Mouse (Mus musculus): ENCODE measurements at regions not wholly inside any gene's neighbourhood (a gene's known extent, or its start where the extent isn't known, plus 50 kb on each side); places are given as distances from the start of the nearest gene placed in this dataset.
A peak's percentile ranks its signal among the peaks of the same experiment; 100 is the strongest.

DNA sequence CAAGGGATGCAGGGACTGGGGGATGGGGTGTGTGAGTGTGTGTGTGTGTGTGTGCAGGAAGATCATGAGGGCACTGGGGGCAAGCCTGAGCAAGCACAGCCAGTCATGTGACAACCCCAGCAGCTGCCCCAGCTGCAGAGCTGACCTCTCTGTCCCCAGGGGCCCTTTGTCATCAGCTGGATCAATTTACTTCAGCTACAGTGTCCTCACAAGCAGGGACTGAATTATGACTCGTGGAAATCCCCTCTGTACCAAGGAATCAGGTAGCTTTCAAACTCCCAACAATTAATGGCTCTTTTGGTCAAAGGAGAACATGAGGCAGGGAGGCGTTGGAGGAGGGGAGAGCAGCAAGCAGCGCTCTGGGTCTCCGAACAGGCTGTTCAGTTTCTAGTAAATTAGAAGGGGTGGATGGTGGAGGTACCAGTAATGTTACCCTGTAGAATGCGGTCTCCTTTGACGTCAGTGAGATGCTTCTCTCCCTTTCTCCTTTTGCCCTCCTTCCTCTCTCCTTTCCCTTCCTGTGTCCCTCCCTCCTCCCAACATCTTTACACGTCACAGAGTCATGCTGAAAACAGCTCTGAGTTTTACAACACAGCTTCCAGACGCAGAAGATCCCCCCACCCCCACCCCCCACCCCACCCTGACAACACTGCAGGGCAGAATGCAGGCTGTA is 106.5 kb downstream of the Tomm20 start:
- no peaks in the 10 kb centered on the region for H3K36me3 ChIP-seq (ENCODE audit: control insufficient read depth, insufficient read depth, low read length)
- H3K4me3 ChIP-seq (ENCODE audit: low read depth, low read length), result no peak overlapping the region
- peak overlapping the region; percentile 30 for H3K4me2 ChIP-seq (ENCODE audit: low read depth)
- ATAC-seq (ENCODE audit: insufficient read depth, low FRiP score, low TSS enrichment) (peak; percentile 88), DNase-seq (ENCODE audit: low spot score) (peak; percentile 82)
- H3K27ac ChIP-seq (ENCODE audit: low read depth, low read length), result peak overlapping the region; percentile 95
- 3% methylated on average over 8 of the region's 8 CpGs for WGBS
- peaks cover 40% of the 10 kb centered on the region for H3K4me1 ChIP-seq (ENCODE audit: control insufficient read depth, insufficient read depth, low read length)
- H3K27me3 ChIP-seq (ENCODE audit: control insufficient read depth, insufficient read depth, low read length), result no peaks in the 10 kb centered on the region
- H3K9me3 ChIP-seq (ENCODE audit: control insufficient read depth, low read length), result no peaks in the 10 kb centered on the region
- peak overlapping the region; percentile 19 for H3K9ac ChIP-seq (ENCODE audit: low read length)

DNA sequence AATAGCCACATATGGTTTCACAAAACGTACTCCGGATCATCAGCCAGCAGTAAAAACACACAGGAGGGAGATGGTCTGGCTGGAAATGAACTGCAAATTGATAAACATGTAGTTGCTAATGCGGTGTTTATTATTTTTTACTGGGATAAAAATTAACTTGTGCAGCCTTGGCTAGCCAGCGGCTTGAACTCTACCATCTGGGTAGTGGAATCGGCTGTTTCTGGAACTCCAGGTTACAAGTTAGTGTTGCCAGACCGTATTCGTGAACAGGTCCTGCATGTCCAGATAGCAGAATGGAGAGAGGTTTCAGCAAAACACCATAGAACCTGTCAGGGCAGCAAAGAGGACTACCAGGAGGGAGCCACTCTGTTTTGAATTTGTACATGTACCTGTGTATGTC is 107.4 kb downstream of the Tomm20 start:
- DNase-seq (ENCODE audit: low spot score) (no peak), ATAC-seq (ENCODE audit: insufficient read depth, low FRiP score, low TSS enrichment) (no peak)
- no peaks in the 10 kb centered on the region for H3K9me3 ChIP-seq (ENCODE audit: control insufficient read depth, low read length)
- H3K4me2 ChIP-seq (ENCODE audit: low read depth), result no peak overlapping the region
- no peak overlapping the region for H3K9ac ChIP-seq (ENCODE audit: low read length)
- 81% methylated on average over 7 of the region's 7 CpGs for WGBS
- H3K27me3 ChIP-seq (ENCODE audit: control insufficient read depth, insufficient read depth, low read length), result no peaks in the 10 kb centered on the region
- H3K4me1 ChIP-seq (ENCODE audit: control insufficient read depth, insufficient read depth, low read length), result peaks cover 46% of the 10 kb centered on the region
- H3K27ac ChIP-seq (ENCODE audit: low read depth, low read length), result peak overlapping the region; percentile 95
- H3K36me3 ChIP-seq (ENCODE audit: control insufficient read depth, insufficient read depth, low read length), result no peaks in the 10 kb centered on the region
- H3K4me3 ChIP-seq (ENCODE audit: low read depth, low read length), result no peak overlapping the region

DNA sequence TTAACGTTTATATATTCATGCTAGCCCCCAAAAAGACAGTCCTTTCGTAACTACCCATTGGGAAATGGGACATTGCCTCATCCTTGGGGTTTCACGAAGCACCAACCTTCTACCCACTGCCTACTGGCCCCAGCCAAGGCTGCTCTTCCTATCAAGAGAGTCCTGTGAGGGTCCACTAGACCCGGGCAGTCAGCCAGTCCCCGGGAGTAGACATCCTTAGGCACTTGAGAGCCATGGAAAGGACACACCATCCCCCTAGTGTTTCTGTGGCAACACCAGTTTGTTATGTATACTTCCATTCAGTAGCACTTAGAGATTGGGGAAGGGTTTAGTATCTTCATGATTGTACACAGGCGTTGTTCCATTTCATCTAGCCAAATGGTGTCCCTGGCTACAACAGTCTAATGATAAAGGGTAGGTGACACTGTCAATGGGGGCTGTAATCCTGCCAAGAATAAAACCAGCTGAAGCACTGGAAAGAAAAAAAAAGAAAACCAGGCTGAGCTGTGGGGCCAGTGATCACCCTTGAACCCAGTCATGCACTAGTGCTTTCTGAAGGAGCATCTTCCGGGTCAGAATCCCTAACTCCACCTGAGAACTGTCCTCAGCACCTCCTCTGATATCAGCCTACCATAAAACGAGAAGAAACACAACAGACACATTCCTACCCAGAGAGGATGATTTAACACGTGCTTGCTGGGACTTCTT is 108.2 kb downstream of the Tomm20 start:
- H3K9ac ChIP-seq (ENCODE audit: low read length), result no peak overlapping the region
- no peaks in the 10 kb centered on the region for H3K9me3 ChIP-seq (ENCODE audit: control insufficient read depth, low read length)
- no peaks in the 10 kb centered on the region for H3K27me3 ChIP-seq (ENCODE audit: control insufficient read depth, insufficient read depth, low read length)
- no peak overlapping the region for H3K4me3 ChIP-seq (ENCODE audit: low read depth, low read length)
- WGBS, result 81% methylated on average over 9 of the region's 9 CpGs
- H3K27ac ChIP-seq (ENCODE audit: low read depth, low read length), result no peak overlapping the region
- no peaks in the 10 kb centered on the region for H3K36me3 ChIP-seq (ENCODE audit: control insufficient read depth, insufficient read depth, low read length)
- ATAC-seq (ENCODE audit: insufficient read depth, low FRiP score, low TSS enrichment) (no peak), DNase-seq (ENCODE audit: low spot score) (no peak)
- H3K4me1 ChIP-seq (ENCODE audit: control insufficient read depth, insufficient read depth, low read length), result peaks cover 50% of the 10 kb centered on the region
- H3K4me2 ChIP-seq (ENCODE audit: low read depth), result no peak overlapping the region

DNA sequence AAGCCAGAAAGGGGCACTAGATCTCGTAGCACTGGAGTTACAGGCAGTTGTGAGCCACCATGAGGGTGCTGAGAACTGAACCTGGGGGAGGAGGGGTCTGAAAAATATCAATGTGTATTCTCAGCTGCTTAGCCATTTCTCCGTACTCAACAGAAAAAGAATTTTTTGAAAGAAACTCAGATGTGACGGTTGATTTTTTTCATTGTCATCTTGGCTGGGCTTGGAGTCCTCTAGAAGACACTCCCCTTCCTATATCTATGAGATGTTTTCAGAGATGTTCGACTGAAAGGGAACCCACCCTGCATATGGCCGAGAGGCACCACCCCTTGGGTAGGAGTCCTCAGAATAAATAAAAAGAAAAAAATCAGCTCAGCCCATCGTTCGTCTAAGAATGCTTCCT is 110.1 kb downstream of the Tomm20 start:
- ATAC-seq (ENCODE audit: insufficient read depth, low FRiP score, low TSS enrichment) (no peak), DNase-seq (ENCODE audit: low spot score) (no peak)
- H3K4me3 ChIP-seq (ENCODE audit: low read depth, low read length), result no peak overlapping the region
- no peak overlapping the region for H3K9ac ChIP-seq (ENCODE audit: low read length)
- 77% methylated on average over 7 of the region's 7 CpGs for WGBS
- H3K4me1 ChIP-seq (ENCODE audit: control insufficient read depth, insufficient read depth, low read length), result peaks cover 40% of the 10 kb centered on the region
- H3K27me3 ChIP-seq (ENCODE audit: control insufficient read depth, insufficient read depth, low read length), result no peaks in the 10 kb centered on the region
- no peak overlapping the region for H3K27ac ChIP-seq (ENCODE audit: low read depth, low read length)
- H3K4me2 ChIP-seq (ENCODE audit: low read depth), result no peak overlapping the region
- no peaks in the 10 kb centered on the region for H3K36me3 ChIP-seq (ENCODE audit: control insufficient read depth, insufficient read depth, low read length)
- no peaks in the 10 kb centered on the region for H3K9me3 ChIP-seq (ENCODE audit: control insufficient read depth, low read length)

DNA sequence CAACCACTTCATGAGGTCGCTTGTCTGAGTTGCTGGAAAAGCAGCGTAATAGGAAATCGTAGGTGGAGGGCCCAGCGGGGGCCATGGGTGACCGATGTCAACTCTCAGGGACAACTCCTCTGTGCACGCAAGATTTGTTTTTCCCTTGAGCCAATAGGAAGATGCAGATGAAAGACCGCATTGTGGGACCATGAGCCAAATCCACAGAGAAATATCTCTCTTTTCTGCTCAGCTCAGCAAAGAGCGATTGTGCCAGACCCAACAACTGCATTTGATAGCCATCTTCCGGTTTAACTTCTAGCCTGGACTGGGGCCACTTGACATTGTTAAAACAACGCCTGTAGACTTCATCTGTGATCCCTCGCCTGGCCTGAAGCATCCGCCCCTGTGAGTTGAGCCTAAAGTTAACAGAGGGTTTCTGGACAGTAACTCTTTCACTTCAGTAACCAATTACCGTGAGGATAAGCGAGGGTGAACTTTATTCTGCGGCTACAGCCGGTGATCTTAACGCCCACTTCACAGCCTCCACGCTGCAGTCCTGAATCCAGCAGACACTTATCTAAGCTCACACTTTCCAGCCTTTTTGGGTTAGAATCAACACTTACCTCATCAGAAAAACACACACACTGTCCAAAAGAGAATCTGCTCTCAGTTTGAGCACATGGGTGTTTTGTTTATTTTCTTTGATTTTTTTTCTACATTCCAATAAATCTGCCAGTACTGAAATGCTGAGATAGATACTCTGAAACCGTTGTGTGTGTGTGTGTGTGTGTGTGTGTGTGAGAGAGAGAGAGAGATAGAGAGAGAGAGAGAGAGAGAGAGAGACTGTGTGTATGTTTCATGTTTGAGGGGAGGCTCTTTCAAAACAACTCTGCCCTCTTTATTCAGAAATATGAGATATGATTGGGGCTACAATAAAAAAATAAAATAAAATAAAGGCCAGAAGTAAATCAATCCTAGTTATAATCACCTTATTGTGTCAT is 111.9 kb downstream of the Tomm20 start:
- no peak for ATAC-seq (ENCODE audit: insufficient read depth, low FRiP score, low TSS enrichment)
- WGBS, result 53% methylated on average over 19 of the region's 19 CpGs
- Histone ChIP-seq H3K4me1 (ENCODE audit: control insufficient read depth, insufficient read depth, low read length) (peaks cover 28% of the 10 kb centered on the region), H3K4me2 (ENCODE audit: low read depth) (no peak overlapping the region), H3K4me3 (ENCODE audit: low read depth, low read length) (no peak overlapping the region), H3K36me3 (ENCODE audit: control insufficient read depth, insufficient read depth, low read length) (no peaks in the 10 kb centered on the region), H3K27ac (ENCODE audit: low read depth, low read length) (0 out of 2 replicates have a peak overlapping the region, but pooled peaks have one; percentile 11), H3K9me3 (ENCODE audit: control insufficient read depth, low read length) (no peaks in the 10 kb centered on the region), H3K27me3 (ENCODE audit: control insufficient read depth, insufficient read depth, low read length) (no peaks in the 10 kb centered on the region), H3K9ac (ENCODE audit: low read length) (no peak overlapping the region)
- no peak for DNase-seq (ENCODE audit: low spot score)

DNA sequence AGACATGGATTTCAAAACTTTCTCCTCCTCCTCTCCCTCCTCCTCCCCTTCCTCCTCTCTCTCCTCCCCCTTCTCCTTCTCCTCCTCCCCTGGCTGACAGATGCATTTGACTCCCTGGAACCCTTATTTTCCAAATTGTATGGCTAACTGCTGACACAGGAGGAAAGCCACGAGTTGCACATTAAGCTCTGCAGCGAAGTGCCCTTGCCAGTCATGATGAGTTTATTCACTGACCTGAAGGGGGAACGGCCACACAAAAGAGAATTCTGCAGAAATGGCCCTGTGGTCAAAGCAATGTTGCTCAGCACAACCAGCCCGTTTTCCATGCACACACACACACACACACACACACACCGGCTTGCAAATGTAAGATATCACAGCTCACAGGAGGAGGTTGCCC is 112.6 kb downstream of the Tomm20 start:
- H3K27me3 ChIP-seq (ENCODE audit: control insufficient read depth, insufficient read depth, low read length), result no peaks in the 10 kb centered on the region
- H3K4me3 ChIP-seq (ENCODE audit: low read depth, low read length), result no peak overlapping the region
- DNase-seq (ENCODE audit: low spot score) (no peak), ATAC-seq (ENCODE audit: insufficient read depth, low FRiP score, low TSS enrichment) (no peak)
- H3K4me1 ChIP-seq (ENCODE audit: control insufficient read depth, insufficient read depth, low read length), result peaks cover 21% of the 10 kb centered on the region
- H3K9ac ChIP-seq (ENCODE audit: low read length), result no peak overlapping the region
- H3K9me3 ChIP-seq (ENCODE audit: control insufficient read depth, low read length), result no peaks in the 10 kb centered on the region
- no peak overlapping the region for H3K4me2 ChIP-seq (ENCODE audit: low read depth)
- peak overlapping the region; percentile 53; the same call in 1 of the 2 replicates for H3K27ac ChIP-seq (ENCODE audit: low read depth, low read length)
- WGBS, result 35% methylated on average over 5 of the region's 5 CpGs
- no peaks in the 10 kb centered on the region for H3K36me3 ChIP-seq (ENCODE audit: control insufficient read depth, insufficient read depth, low read length)

DNA sequence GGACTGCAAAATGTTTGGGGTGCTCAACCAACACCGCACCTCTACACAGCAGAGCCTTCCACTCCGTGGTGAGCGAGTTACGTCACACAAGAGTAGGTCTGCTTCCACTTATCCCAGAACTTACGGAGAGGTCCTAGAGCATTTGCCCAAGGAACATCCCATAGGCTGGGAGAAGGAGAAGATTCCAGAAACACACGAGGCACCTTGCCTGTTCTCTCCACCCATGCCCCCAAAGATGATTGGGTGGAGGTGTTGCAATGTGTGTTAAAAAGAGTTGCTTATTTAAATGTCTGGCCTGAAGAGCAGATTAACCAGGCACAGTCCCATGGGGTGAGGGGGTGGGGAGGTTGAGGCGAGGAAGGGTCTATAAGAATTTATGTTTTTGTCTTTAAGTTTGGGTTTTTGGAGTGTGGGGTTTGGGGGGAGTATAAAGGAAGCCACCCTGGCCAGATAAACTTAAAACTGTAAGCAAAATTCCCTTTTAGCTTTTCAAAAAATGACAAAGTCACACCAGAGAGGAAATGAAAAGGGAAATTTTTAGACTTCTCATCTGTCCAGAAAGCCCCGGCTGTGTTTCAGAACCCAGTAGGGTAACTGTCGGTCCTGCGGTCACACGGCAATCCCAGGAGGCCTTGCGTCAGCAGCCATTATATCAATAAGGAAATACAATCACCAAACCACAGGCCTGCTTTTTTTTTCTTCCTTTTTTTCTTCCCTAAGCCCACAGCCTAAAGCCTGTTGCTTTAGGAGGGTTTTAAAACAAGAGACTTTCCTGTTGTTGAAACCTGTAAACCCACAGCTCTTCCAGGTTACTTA is 113.3 kb downstream of the Tomm20 start:
- DNase-seq (ENCODE audit: low spot score), result no peak
- no peaks in the 10 kb centered on the region for H3K9me3 ChIP-seq (ENCODE audit: control insufficient read depth, low read length)
- H3K27ac ChIP-seq (ENCODE audit: low read depth, low read length), result no peak overlapping the region
- no peak overlapping the region for H3K4me3 ChIP-seq (ENCODE audit: low read depth, low read length)
- WGBS, result 70% methylated on average over 12 of the region's 12 CpGs
- no peak overlapping the region for H3K4me2 ChIP-seq (ENCODE audit: low read depth)
- no peak overlapping the region for H3K9ac ChIP-seq (ENCODE audit: low read length)
- no peaks in the 10 kb centered on the region for H3K36me3 ChIP-seq (ENCODE audit: control insufficient read depth, insufficient read depth, low read length)
- H3K4me1 ChIP-seq (ENCODE audit: control insufficient read depth, insufficient read depth, low read length), result peaks cover 23% of the 10 kb centered on the region
- ATAC-seq (ENCODE audit: insufficient read depth, low FRiP score, low TSS enrichment), result no peak
- no peaks in the 10 kb centered on the region for H3K27me3 ChIP-seq (ENCODE audit: control insufficient read depth, insufficient read depth, low read length)

Data from neural tube, embryonic 11.5 days (tissue).